Mouse (Mus musculus): ENCODE results near the gene Abca1.

DNA sequence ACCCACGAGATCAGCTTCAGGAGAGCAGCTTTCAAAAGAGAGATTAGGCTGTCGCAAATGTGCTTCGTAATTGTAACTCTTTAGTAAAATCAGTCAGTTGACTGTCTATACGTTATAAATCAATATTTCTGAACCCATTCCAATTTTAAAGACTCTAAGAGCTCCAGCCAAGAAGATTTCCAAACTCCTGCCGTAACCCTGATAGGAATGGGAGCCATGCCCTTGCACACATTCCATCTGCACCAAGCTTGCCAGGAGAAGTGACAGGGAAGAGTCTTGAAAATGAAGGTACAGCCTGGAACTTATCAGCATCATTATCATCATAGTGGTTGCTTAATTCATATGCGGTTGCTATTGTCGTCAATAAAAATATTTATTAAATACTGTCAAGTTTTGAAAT is 15.2 kb upstream of the Abca1 start:
- TF ChIP-seq CTCF (IDR thresholded peaks at IDR 0.05; ENCODE audit: low read depth) (no peak), EP300 (IDR thresholded peaks at IDR 0.05; ENCODE audit: low read depth) (no peak)

Measured in heart, postnatal 0 days (tissue).